Mouse (Mus musculus) bone marrow, adult 2 months (tissue): ENCODE measurements around the gene Abhd18.

ENCODE experiments used
- CTCF ChIP-seq: fragments of 200-500 bp; IDR thresholded peaks from 2 replicates; pipeline ENCODE4 v1.5.1; 2011; ENCODE audit warnings: low read length, control low read depth; ENCODE audit not compliant: control insufficient read depth, insufficient read depth
- POLR2A ChIP-seq: fragments of 200-500 bp; IDR thresholded peaks from 2 replicates; pipeline ENCODE4 v1.6.1; 2011; ENCODE audit warnings: low read depth, mild to moderate bottlenecking, control low read depth, low read length, borderline replicate concordance; ENCODE audit not compliant: control insufficient read depth

- no peak for TF ChIP-seq CTCF
- no peak for TF ChIP-seq POLR2A
Measured at GRCm38 (mm10) chr3:40809894-40810293, 36.9 kb upstream of the Abhd18 start.
